Mouse (Mus musculus) kidney, embryonic 16.5 days (tissue): ENCODE measurements around the gene Gm10334. TPM values are rescaled to one million over a fixed set of nuclear protein-coding genes. Genes with fewer than 3 reads are reported as not detected.
"Not testable (repeated sequence)": the region's sequence is repeated elsewhere in the genome, so short reads cannot be mapped to it uniquely, and the experiment has no call there.

ENCODE experiments used
- ATAC-seq: fragments of 200-750 bp; cut with Nextera tagmentation; 2 replicates; pipeline ENCODE4 v1.8.0; 2017; ENCODE audit warnings: moderate TSS enrichment; ENCODE audit not compliant: low FRiP score, low TSS enrichment
- H3K27ac ChIP-seq: fragments of 300-500 bp; sonication (generic); 2 replicates; pipeline ENCODE4 v1.5.1; 2014; ENCODE audit warnings: low read length
- H3K27me3 ChIP-seq: fragments of 300-500 bp; sonication (generic); 2 replicates; pipeline ENCODE4 v1.6.1; 2014; ENCODE audit warnings: low read length, control low read depth, mixed read lengths; ENCODE audit not compliant: insufficient read depth
- H3K36me3 ChIP-seq: fragments of 300-500 bp; sonication (generic); 2 replicates; pipeline ENCODE4 v1.6.1; 2014; ENCODE audit warnings: low read length, control low read depth, mixed read lengths; ENCODE audit not compliant: insufficient read depth
- H3K4me1 ChIP-seq: fragments of 300-500 bp; sonication (generic); 2 replicates; pipeline ENCODE4 v1.6.1; 2014; ENCODE audit warnings: low read length, control low read depth, mixed read lengths; ENCODE audit not compliant: insufficient read depth
- H3K4me2 ChIP-seq: fragments of 300-500 bp; sonication (generic); replicated peaks from 2 replicates; pipeline ENCODE4 v1.6.1; 2014; ENCODE audit warnings: low read depth, low read length
- H3K4me3 ChIP-seq: fragments of 300-500 bp; sonication (generic); 2 replicates; pipeline ENCODE4 v1.5.1; 2014; ENCODE audit warnings: mild to moderate bottlenecking, low read length
- H3K9ac ChIP-seq: fragments of 300-500 bp; sonication (generic); replicated peaks from 2 replicates; pipeline ENCODE4 v1.6.1; 2014; ENCODE audit warnings: low read length
- H3K9me3 ChIP-seq: fragments of 300-500 bp; sonication (generic); 2 replicates; pipeline ENCODE4 v1.6.1; 2016; ENCODE audit warnings: low read length, control low read depth
- WGBS: fragments of 180-500 bp; shearing (Covaris S2); extraction: QIAGEN DNeasy Blood & Tissue Kit; methylation state at CpG from one replicate; pipeline ENCODE4 v1.1.7; 2014; 5-methylcytosine and 5-hydroxymethylcytosine counted together
- polyA plus RNA-seq: library from polyadenylated mRNA; unstranded; fragments of >200 nt; fragmentation: Nextera tagmentation; extraction: Ambion mirVana; gene quantifications from 2 replicates; pipeline ENCODE4 v1.2.1, GENCODE M21; 2015

Gm10334 gene
- polyA plus RNA-seq, result not detected in 2 replicates

DNA sequence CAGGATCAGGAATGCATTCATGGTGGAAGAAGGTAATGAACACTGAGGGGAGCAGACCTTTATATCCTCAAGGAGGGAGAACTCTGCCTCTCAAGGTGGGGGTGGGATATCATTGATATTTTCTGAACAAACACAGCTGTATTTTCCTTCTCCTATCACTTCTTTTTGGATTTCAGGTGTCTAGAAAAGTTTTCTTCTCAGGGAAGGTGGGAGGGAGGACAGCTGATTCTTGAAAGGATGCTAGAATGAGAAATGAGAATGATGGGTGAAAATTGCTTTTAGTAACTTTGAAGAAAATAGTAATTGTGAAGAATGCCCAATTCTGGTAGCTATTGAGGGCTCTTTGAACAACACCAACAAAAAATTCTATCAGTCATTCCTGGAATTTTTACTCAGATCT is at the start of gene Gm10334:
Gene Gm10334 (minus strand): TSS at position 101 of the 400 bp plus-strand sequence.
- H3K9me3 ChIP-seq, H3K27me3 ChIP-seq, H3K4me2 ChIP-seq, H3K27ac ChIP-seq, H3K9ac ChIP-seq, H3K4me1 ChIP-seq, H3K4me3 ChIP-seq, H3K36me3 ChIP-seq, ATAC-seq: not testable (repeated sequence)

DNA sequence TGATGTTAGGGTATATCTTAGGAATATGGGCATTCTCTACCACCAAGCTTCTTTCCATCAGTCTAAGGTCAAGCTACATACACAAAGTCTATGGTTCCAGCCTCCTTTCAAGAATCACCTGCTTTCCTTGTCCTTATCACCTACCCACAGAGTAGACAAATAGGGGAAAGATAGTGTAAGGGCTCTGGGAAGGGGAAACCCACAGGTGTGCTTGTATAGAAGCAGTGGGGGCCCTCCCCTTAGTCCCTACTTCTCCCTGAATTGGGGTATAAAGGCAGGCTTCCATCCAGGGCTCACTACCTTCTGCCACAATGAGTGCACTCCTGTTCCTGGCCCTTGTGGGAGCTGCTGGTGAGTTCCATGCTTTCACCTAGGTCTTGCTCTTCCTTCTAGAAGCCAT is 12.7 kb upstream of the Gm10334 start, which contains the start of gene Prss1:
Gene Prss1 (plus strand): TSS at position 301 of the 400 bp plus-strand sequence.
- not testable (repeated sequence) for H3K27ac ChIP-seq

DNA sequence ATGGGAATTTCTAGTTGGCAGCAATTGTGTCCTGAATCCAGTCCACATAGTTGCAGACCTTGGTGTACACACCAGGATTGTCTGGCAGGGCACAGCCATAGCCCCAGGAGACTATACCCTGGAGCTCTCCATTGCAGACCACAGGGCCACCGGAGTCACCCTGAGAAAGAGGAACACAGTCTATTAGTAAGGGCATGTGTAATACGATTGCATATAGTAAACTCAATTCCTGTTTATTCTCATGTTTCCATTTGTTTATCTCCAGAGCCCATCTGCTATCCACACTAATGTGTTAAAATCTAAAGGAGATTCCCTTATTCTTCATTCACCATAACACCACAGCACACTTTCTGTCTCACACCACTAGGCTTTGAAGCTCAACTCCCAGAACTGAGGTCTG is 3.7 kb downstream of the Gm10334 start:
- H3K4me1 ChIP-seq, H3K9me3 ChIP-seq, H3K9ac ChIP-seq, H3K4me3 ChIP-seq, H3K27me3 ChIP-seq, H3K27ac ChIP-seq, H3K36me3 ChIP-seq, H3K4me2 ChIP-seq, ATAC-seq: not testable (repeated sequence)
- 100% methylated on average over 2 of the region's 2 CpGs for WGBS

More for the DNA sequence above, 12.7 kb upstream of the Gm10334 start, which contains the start of gene Prss1:
- not testable (repeated sequence) for H3K9ac ChIP-seq, H3K4me3 ChIP-seq, H3K27me3 ChIP-seq, H3K9me3 ChIP-seq, H3K4me1 ChIP-seq, H3K36me3 ChIP-seq, H3K4me2 ChIP-seq, ATAC-seq

Other genes with a start within 250 kb of the Gm10334 start
- not detected in 2 replicates for gene Try4, start 143.9 kb downstream of the Gm10334 start, polyA plus RNA-seq
- gene Try5, start 129.3 kb downstream of the Gm10334 start, polyA plus RNA-seq, result not detected in 2 replicates
- gene Try10, start 92.0 kb downstream of the Gm10334 start, polyA plus RNA-seq, result not detected in 2 replicates
- gene Prss3, start 68.5 kb downstream of the Gm10334 start, polyA plus RNA-seq, result not detected in 2 replicates
- gene Gm5771, start 53.8 kb downstream of the Gm10334 start, polyA plus RNA-seq, result not detected in 2 replicates
- gene Prss1, start 12.8 kb upstream of the Gm10334 start, polyA plus RNA-seq, result not detected in 2 replicates
- gene Prss2, start 75.6 kb upstream of the Gm10334 start, polyA plus RNA-seq, result not detected in 2 replicates
- gene Ephb6, start 159.3 kb upstream of the Gm10334 start, polyA plus RNA-seq, result 16.2 and 17.6 TPM in 2 replicates
- 7.1 and 7.3 TPM in 2 replicates for gene Trpv6, start 190.3 kb upstream of the Gm10334 start, polyA plus RNA-seq
- 3.1 and 3.8 TPM in 2 replicates for gene Trpv5, start 234.6 kb upstream of the Gm10334 start, polyA plus RNA-seq
- gene Llcfc1, start 238.3 kb upstream of the Gm10334 start, polyA plus RNA-seq, result 0.22 and 0.58 TPM in 2 replicates